Mouse (Mus musculus): ENCODE measurements around the gene Alk. TPM values are rescaled to one million over a fixed set of nuclear protein-coding genes. Genes with fewer than 3 reads are reported as not detected.

Alk gene
- polyA plus RNA-seq, 1 experiment from 2014 or later, result 4.1 TPM

GRCm38 (mm10) chr17:72197576-72197975, 406.9 kb downstream of the Alk start:
- no peak for ATAC-seq (ENCODE audit: low read depth)
- no peak overlapping the region for H3K9ac ChIP-seq
- no peaks in the 10 kb centered on the region for H3K9me3 ChIP-seq
- H3K4me1 ChIP-seq (replicated peaks), result peaks cover 16% of the 10 kb centered on the region
- no peak overlapping the region for H3K4me3 ChIP-seq
- H3K4me2 ChIP-seq, result no peak overlapping the region
- 50% methylated on average over 6 of the region's 6 CpGs for WGBS
- no peaks in the 10 kb centered on the region for H3K27me3 ChIP-seq
- H3K36me3 ChIP-seq, result no peaks in the 10 kb centered on the region
- H3K27ac ChIP-seq (replicated peaks), result no peak overlapping the region

- H3K4me1 ChIP-seq (replicated peaks), result peaks cover 16% of the 10 kb centered on the region
- H3K27ac ChIP-seq (replicated peaks), result no peak overlapping the region
- no peaks in the 10 kb centered on the region for H3K9me3 ChIP-seq
- ATAC-seq (ENCODE audit: low read depth), result peak; percentile 69
- 32% methylated on average over 12 of the region's 12 CpGs for WGBS
- H3K4me2 ChIP-seq, result no peak overlapping the region; the same call in 1 of the 2 replicates
- no peaks in the 10 kb centered on the region for H3K27me3 ChIP-seq
- H3K9ac ChIP-seq, result no peak overlapping the region
- no peaks in the 10 kb centered on the region for H3K36me3 ChIP-seq
- no peak overlapping the region for H3K4me3 ChIP-seq
Observed at GRCm38 (mm10) chr17:72194976-72195650, 409.3 kb downstream of the Alk start.

- Histone ChIP-seq H3K4me3 (no peak overlapping the region), H3K36me3 (no peaks in the 10 kb centered on the region), H3K4me2 (no peak overlapping the region), H3K9ac (no peak overlapping the region), H3K27me3 (no peaks in the 10 kb centered on the region), H3K4me1 (replicated peaks) (peaks cover 8% of the 10 kb centered on the region), H3K9me3 (no peaks in the 10 kb centered on the region), H3K27ac (replicated peaks) (no peak overlapping the region)
- 75% methylated on average over 8 of the region's 8 CpGs for WGBS
- no peak for ATAC-seq (ENCODE audit: low read depth)
Observed at GRCm38 (mm10) chr17:72190536-72190935, 413.9 kb downstream of the Alk start.

- Histone ChIP-seq H3K36me3 (no peaks in the 10 kb centered on the region), H3K27ac (replicated peaks) (no peak overlapping the region), H3K9ac (no peak overlapping the region), H3K4me3 (no peak overlapping the region), H3K4me1 (replicated peaks) (no peaks in the 10 kb centered on the region; the same call in 1 of the 2 replicates), H3K27me3 (no peaks in the 10 kb centered on the region), H3K4me2 (no peak overlapping the region), H3K9me3 (no peaks in the 10 kb centered on the region)
- WGBS, result 81% methylated on average over 1 of the region's 1 CpGs
- no peak for ATAC-seq (ENCODE audit: low read depth)
Observed at GRCm38 (mm10) chr17:72187026-72187425, 417.4 kb downstream of the Alk start.

- Histone ChIP-seq H3K27me3 (no peaks in the 10 kb centered on the region), H3K27ac (replicated peaks) (no peak overlapping the region), H3K36me3 (no peaks in the 10 kb centered on the region), H3K9ac (no peak overlapping the region), H3K4me2 (no peak overlapping the region), H3K9me3 (no peaks in the 10 kb centered on the region), H3K4me1 (replicated peaks) (no peaks in the 10 kb centered on the region; the same call in none of the 2 replicates), H3K4me3 (no peak overlapping the region)
- WGBS, result 82% methylated on average over 2 of the region's 2 CpGs
- ATAC-seq (ENCODE audit: low read depth), result no peak
Observed at GRCm38 (mm10) chr17:72182414-72182813, 422.0 kb downstream of the Alk start.

GRCm38 (mm10) chr17:72180200-72180599, 424.2 kb downstream of the Alk start:
- Histone ChIP-seq H3K4me3 (no peak overlapping the region), H3K9me3 (no peaks in the 10 kb centered on the region), H3K9ac (no peak overlapping the region), H3K27me3 (no peaks in the 10 kb centered on the region), H3K27ac (replicated peaks) (no peak overlapping the region; the same call in 1 of the 2 replicates), H3K4me2 (no peak overlapping the region), H3K4me1 (replicated peaks) (no peaks in the 10 kb centered on the region; the same call in none of the 2 replicates), H3K36me3 (no peaks in the 10 kb centered on the region)
- ATAC-seq (ENCODE audit: low read depth), result no peak
- 94% methylated on average over 9 of the region's 9 CpGs for WGBS

GRCm38 (mm10) chr17:72179722-72180140, 424.7 kb downstream of the Alk start:
- ATAC-seq (ENCODE audit: low read depth), result no peak
- no peak overlapping the region for H3K4me3 ChIP-seq
- no peak overlapping the region for H3K27ac ChIP-seq (replicated peaks)
- no peak overlapping the region for H3K4me2 ChIP-seq
- WGBS, result 92% methylated on average over 14 of the region's 14 CpGs
- no peaks in the 10 kb centered on the region for H3K27me3 ChIP-seq
- no peaks in the 10 kb centered on the region for H3K36me3 ChIP-seq
- no peaks in the 10 kb centered on the region for H3K9me3 ChIP-seq
- no peaks in the 10 kb centered on the region; the same call in none of the 2 replicates for H3K4me1 ChIP-seq (replicated peaks)
- H3K9ac ChIP-seq, result no peak overlapping the region

- H3K4me1 ChIP-seq (replicated peaks), result no peaks in the 10 kb centered on the region; the same call in 1 of the 2 replicates
- 63% methylated on average over 3 of the region's 3 CpGs for WGBS
- no peak overlapping the region for H3K4me3 ChIP-seq
- ATAC-seq (ENCODE audit: low read depth), result no peak
- H3K27ac ChIP-seq (replicated peaks), result no peak overlapping the region
- H3K9me3 ChIP-seq, result no peaks in the 10 kb centered on the region
- H3K9ac ChIP-seq, result no peak overlapping the region
- no peaks in the 10 kb centered on the region for H3K36me3 ChIP-seq
- H3K27me3 ChIP-seq, result no peaks in the 10 kb centered on the region
- no peak overlapping the region for H3K4me2 ChIP-seq
Observed at GRCm38 (mm10) chr17:72173778-72174177, 430.6 kb downstream of the Alk start.

- Histone ChIP-seq H3K4me2 (no peak overlapping the region), H3K27me3 (no peaks in the 10 kb centered on the region), H3K36me3 (no peaks in the 10 kb centered on the region), H3K27ac (replicated peaks) (no peak overlapping the region), H3K4me3 (no peak overlapping the region), H3K9ac (no peak overlapping the region), H3K9me3 (no peaks in the 10 kb centered on the region), H3K4me1 (replicated peaks) (no peaks in the 10 kb centered on the region)
- 74% methylated on average over 5 of the region's 5 CpGs for WGBS
- no peak for ATAC-seq (ENCODE audit: low read depth)
Observed at GRCm38 (mm10) chr17:72168152-72168551, 436.3 kb downstream of the Alk start.

- no peak for ATAC-seq (ENCODE audit: low read depth)
- no peak overlapping the region for H3K4me3 ChIP-seq
- no peak overlapping the region for H3K27ac ChIP-seq (replicated peaks)
- H3K9ac ChIP-seq, result no peak overlapping the region
- H3K4me1 ChIP-seq (replicated peaks), result no peaks in the 10 kb centered on the region
- H3K9me3 ChIP-seq, result no peaks in the 10 kb centered on the region
- no peaks in the 10 kb centered on the region for H3K36me3 ChIP-seq
- no peak overlapping the region for H3K4me2 ChIP-seq
- no peaks in the 10 kb centered on the region for H3K27me3 ChIP-seq
- WGBS, result 70% methylated on average over 5 of the region's 5 CpGs
Observed at GRCm38 (mm10) chr17:72158857-72159385, 445.5 kb downstream of the Alk start.

GRCm38 (mm10) chr17:72157830-72158629, 446.4 kb downstream of the Alk start:
- H3K9me3 ChIP-seq, result no peaks in the 10 kb centered on the region
- H3K9ac ChIP-seq, result no peak overlapping the region

GRCm38 (mm10) chr17:72153038-72153437, 451.4 kb downstream of the Alk start:
- WGBS, result 86% methylated on average over 3 of the region's 3 CpGs
- Histone ChIP-seq H3K9me3 (no peaks in the 10 kb centered on the region), H3K9ac (no peak overlapping the region), H3K27me3 (no peaks in the 10 kb centered on the region), H3K4me3 (no peak overlapping the region), H3K4me2 (no peak overlapping the region), H3K27ac (replicated peaks) (no peak overlapping the region), H3K4me1 (replicated peaks) (no peaks in the 10 kb centered on the region), H3K36me3 (no peaks in the 10 kb centered on the region)
- no peak for ATAC-seq (ENCODE audit: low read depth)

More at GRCm38 (mm10) chr17:72157830-72158629, 446.4 kb downstream of the Alk start:
- Histone ChIP-seq H3K36me3 (no peaks in the 10 kb centered on the region), H3K4me2 (no peak overlapping the region), H3K27ac (replicated peaks) (no peak overlapping the region), H3K4me3 (no peak overlapping the region), H3K27me3 (no peaks in the 10 kb centered on the region), H3K4me1 (replicated peaks) (no peaks in the 10 kb centered on the region)
- ATAC-seq (ENCODE audit: low read depth), result no peak
- 77% methylated on average over 10 of the region's 10 CpGs for WGBS
